Mouse (Mus musculus) ES-E14 (cell line): ENCODE measurements around the gene Scube3.

Source experiments
- CHD2 ChIP-seq: IDR thresholded peaks from 2 replicates; pipeline ENCODE4 v1.6.1; 2014; ENCODE audit warnings: mild to moderate bottlenecking, low read depth, low read length, inconsistent platforms
- HCFC1 ChIP-seq: IDR thresholded peaks from 2 replicates; pipeline ENCODE4 v1.6.1; 2012; ENCODE audit warnings: low read length, inconsistent platforms, borderline replicate concordance; ENCODE audit not compliant: insufficient read depth
- MAFK ChIP-seq: IDR thresholded peaks from 2 replicates; pipeline ENCODE4 v1.6.1; 2014; ENCODE audit warnings: mild to moderate bottlenecking, low read depth, low read length, inconsistent platforms; ENCODE audit not compliant: insufficient read depth
- ZC3H11A ChIP-seq: IDR thresholded peaks from 2 replicates; pipeline ENCODE4 v1.6.1; 2012; ENCODE audit warnings: low read depth, mild to moderate bottlenecking, inconsistent platforms, low read length, borderline replicate concordance
- ZNF384 ChIP-seq: IDR thresholded peaks from 2 replicates; pipeline ENCODE4 v1.6.1; 2012; ENCODE audit warnings: low read depth, low read length, inconsistent platforms

DNA sequence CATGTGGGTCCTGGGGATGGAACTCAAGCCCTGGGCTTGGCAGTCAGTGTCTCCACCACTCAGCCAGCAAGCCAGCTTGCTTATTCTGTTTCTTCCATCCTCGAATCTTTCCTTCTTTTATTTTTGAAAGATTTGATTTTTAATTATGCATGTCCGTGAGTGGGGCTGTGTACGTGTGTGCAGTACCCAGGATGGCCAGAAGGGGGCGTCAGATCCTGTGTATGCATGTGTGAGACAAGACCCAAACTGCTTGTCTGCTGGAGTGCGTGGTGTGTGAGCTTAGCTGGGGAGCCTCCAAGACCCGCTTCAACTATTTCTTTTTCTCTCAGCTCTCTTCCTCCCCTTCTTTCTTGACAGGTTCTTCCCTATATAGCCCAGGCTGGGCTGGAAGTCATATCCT is 35.6 kb upstream of the Scube3 start:
- TF ChIP-seq CHD2 (no peak), HCFC1 (no peak), MAFK (no peak), ZNF384 (no peak), ZC3H11A (no peak; the same call in 1 of the 2 replicates)
